Mouse (Mus musculus) adrenal gland, adult 2 months (tissue): Measurements from ENCODE around the gene Nlrc5. TPM values are rescaled to one million over a fixed set of nuclear protein-coding genes. Genes with fewer than 3 reads are reported as not detected.
"Not testable (repeated sequence)": the region's sequence is repeated elsewhere in the genome, so short reads cannot be mapped to it uniquely, and the experiment has no call there.

Source experiments
- DNase-seq: peaks from one replicate; pipeline ENCODE4 v3.0.0; 2021
- polyA plus RNA-seq: library from polyadenylated mRNA; depleted of rRNA; stranded (reverse); fragments of >200 nt; gene quantifications from 2 replicates; pipeline ENCODE4 v1.2.3, GENCODE M21; 2012
- total RNA-seq, 2 experiments: library from RNA; stranded (reverse); gene quantifications; 2 replicates each; pipeline ENCODE4 v1.2.3; 2021

Nlrc5 gene
- total and polyA plus RNA-seq, 3 experiments = 5.2 to 7.9 (median 7.5) TPM

DNA sequence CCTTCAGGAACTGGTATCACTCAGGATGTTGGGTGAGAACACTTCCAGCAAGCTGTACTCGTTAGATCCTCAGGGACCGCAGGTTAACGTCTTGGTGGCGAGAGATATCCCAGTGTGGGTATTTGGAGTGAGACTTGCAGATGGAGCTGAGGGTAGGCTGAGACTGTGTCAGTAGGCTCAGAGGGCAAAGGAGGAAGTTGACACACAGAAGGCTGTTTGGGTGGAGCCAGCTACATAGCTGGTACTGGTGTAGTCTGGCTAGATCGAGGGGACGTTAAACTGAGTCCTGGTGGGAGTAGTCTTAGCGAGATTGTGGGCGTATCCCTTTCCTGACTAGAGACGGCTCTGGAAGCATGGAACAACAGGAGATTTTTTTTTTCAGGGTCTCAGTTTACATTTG lies 16.1 kb upstream of the Nlrc5 start:
- no peak for DNase-seq

DNA sequence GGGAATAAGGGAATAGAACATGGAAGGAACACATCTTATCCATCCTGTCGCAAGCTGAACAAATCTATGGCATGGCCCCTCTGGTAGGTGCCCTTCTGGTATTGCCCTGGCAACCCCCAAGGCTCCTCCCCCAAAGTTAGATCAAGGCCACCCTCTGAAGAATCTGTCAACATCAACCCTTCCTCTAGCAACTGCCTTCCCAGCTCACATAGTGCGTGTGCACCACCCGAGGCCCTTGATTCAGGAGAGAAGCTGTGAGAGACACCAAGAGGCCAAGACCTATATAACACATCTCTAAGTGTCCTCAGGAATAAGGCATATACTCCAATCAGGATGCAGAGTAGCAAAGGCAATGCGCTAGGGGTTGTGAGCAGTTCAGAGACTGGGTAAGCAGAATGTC lies 11.9 kb upstream of the Nlrc5 start:
- DNase-seq = no peak

DNA sequence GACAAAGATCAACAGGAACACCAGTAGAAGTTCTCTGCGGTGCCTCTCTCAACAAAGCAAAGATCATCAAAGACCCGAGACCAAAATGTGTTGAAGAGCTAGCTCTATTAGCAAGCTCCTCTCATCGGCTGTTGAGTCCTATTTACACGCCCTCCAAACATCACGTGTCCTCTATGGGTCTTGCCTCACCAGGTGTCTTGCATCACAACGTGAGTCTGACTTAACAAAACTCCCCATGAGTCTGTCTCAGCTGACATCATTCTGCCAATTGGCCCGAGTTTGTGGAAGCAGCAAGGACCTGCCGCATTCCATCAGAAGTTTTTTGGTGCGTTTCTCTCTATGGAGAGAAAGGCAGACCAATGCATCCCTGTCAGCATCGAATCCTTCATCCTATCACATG lies 6.2 kb upstream of the Nlrc5 start:
- DNase-seq = peak; percentile 21

DNA sequence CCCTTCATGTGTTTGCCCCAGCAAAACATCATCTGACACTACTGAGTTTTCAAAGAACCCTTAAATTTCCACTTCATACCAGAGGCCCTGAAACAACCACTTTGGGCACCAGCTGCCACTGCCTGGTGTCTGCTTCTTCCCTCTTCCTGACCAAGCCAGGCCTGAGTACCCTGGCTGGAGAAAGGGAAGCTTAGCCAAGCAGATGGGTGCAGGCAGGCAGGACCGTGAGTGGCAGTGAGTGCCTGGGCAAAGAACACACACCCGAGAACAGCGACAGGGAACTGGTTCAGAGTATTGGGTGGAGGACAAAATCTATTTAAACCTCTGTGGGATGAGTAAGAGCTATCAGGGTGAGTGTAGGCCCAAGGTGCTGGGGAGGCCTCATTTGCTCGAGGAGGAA lies 5.7 kb upstream of the Nlrc5 start:
- no peak for DNase-seq

DNA sequence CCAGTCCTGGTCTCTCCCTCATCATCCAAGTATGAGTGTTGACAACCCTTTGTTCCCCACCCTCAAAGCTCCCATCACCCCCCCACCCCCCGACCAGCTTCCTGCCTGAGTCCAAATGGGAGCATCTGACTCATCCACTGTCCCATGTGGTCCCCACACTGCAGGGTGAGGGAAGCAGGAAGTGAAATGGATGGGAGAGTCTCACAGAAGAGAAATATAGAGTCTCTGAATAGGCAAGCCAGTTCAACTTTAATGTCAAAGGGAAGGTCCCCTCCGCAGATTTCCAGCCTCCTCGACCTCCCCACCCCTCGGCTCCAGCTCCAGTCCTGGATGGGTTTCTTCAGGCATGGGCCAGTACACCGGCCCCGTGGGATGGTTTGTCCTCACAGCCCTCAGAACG lies 4.8 kb upstream of the Nlrc5 start:
- no peak for DNase-seq

DNA sequence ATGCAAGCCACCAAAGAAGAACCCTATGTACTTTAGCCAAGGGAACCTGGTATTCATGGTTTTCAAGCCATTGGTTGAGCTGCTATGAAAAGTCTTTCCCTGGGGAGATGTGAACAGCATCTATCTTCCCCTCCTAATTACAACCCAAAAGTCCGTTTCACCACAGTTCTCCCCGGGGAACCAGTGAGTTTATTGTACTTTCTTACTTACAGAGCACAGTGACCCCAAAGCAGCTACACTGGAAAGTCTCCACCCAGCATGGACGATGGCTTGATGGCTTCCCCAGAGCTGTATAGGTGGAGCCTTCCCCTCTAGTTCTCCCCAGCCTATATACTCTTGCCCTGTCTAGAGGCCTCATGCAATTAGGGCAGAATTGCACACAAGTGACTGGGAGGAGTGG lies 1.9 kb upstream of the Nlrc5 start:
- no peak for DNase-seq

DNA sequence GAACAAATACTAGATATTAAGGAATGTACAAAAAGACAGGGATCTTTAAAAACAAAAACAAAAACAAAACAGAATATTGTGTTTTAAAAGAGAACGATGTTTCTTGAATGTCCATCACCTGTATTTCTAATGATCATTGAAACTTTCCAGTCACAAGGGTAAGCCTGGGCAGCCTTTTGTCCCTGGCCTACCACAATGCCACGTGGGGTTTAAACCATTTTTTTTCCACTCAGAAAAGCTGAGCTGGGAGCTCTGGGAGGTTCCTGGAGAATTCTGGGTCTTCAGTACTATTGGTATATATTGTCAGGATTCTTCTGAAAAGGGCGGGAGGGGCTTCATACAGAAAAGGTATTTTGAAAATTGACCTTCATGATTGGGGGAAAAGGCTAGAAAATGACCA lies 802 bp downstream of the Nlrc5 start:
- DNase-seq = no peak

DNA sequence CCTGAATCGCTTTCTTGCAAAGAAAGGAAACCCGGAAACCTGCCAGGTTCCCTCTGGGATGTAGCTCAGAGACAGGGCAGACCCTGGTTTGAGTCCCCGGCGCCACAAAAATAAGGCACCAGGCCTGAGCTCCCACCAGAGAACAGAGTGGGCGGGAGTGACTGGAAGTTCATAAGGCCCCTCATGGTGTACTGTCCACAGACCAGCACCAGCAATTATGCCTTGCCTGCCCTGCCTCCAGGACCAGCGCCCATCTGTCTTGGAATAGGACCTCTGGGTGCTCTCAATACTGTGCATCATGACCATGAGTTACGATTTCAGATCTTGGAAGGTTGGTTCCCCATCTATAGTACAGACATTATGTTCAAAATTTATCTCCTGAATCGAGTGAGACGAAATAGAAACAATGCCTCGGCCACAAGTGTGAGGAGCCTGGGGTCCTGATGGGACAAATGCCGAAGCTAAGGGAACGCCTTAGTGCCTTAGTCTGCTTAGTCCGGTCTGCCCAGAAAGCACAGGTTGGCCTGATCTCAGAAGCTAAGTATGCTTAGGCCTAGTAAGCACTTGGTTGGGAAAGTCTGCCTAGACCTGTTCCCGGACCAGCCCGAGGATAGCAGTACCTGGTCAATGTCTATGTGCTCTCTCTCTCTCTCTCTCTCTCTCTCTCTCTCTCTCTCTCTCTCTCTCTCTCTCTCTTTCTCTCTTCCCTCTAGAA lies 1.4 kb downstream of the Nlrc5 start:
- DNase-seq = no peak

DNA sequence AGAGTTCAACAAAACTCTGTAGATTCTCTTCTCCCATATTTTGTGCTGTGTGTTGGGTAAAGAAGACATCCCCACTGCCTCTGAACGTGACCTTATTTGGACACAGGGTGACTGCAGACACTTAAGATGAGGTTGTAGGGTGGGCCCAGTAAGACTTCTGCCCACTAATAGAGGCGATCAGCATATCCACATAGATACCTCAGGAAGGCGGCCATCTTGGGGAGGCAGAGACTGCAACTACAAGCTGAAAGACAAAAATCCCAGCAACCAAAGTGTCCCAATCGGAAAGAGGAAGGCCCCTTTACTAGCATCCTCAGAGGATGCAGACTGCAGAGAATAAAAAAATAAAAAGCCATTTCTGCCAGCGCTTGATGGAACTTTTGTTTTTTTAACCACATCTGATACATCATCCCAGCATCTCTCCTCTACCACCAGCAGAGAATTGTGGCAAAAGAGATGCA lies 2.0 kb downstream of the Nlrc5 start:
- DNase-seq = no peak

DNA sequence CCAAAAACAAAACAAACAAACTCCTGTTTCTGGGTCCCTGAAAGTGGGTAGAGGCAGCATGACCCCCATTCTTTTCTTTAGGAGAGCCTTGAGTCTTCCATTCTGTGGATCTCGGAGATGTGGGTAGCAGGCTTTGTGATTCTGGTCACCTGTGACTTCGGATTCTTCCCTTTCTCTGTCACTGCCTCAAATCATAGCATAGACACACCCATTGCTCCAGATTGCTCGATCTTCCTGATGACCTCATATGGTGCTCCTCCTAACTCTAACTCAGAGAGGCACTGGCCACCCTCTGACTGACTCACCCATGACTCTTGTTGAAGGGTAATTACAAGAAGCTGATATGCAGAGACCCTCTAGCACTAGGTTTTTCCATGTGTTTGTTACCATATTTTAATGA lies 2.7 kb downstream of the Nlrc5 start:
- DNase-seq = no peak

DNA sequence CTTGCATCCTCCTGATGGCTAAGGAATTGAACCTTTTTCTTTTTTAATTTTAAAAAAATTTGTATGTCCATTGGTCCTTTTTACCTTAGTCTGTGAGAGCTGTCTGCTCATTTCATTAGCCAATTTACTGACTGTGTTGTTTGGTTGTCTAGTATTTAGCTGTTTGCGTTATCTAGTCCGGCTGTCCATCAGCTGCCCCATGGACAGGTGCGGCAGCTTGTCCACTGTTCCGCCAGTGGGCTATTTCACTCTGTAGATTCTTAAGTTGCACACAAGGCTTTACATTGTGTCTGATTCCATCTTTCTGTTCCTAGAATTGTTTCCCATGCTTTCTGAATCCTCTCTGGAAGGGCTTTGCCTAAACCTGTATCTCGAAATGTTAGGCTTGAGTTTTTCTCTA lies 4.5 kb downstream of the Nlrc5 start:
- no peak for DNase-seq

DNA sequence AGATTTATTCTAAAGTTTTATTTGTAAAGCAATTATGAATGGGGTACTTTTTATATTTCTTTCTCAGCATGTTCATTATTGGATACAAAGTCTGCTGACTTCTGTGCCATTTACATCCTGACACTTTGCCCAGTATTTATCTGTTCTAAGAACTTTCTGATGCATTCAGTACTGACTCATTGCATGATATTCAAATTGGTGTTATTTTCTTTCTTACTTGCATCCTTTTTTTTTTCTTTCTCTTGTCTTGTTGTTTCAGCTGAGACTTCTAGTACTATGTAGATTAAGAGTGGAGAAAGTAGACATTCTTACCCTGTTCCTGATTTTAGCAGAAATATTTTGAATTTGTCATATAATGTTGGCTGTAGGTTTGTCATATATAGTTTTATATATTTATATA lies 5.5 kb downstream of the Nlrc5 start:
- no peak for DNase-seq

DNA sequence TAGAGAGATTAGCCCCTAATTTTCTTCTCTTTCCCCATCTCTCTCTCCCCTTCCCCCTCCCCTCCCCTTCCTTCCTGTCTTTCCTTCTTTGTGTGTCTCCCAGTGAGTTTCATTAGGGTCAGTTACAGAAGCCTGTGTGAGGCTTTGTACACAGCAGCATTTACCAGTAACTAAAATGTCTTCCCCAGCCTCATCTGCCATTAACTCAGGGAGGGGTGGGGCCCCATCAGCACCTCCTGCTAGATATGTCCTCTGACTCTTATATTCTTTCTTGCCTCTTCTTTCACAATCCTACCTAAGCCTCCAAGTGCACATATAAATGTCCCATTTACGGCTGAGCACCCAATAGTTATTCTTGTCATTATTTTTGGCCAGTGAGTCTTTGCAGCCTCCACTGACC lies 6.2 kb downstream of the Nlrc5 start:
- DNase-seq = no peak

DNA sequence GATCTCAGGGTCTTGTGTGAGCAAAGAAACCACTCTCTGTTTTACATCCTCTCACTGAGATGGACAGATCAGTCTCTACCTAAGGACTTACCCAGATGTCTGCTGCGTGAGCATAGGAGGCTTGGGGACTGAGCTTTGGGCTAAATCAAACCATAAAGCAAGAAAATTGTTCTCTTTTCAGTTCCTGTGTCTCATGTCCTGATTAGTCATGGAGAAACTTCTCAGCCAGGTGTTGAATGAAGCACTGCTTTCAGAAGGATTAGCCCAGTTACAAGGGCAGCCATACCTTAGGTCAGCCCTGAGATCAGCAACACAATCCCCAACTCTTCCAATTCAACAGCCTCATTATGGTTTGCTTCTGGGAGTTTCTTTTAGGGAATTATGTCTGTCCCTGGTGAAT lies 7.5 kb downstream of the Nlrc5 start:
- DNase-seq = no peak

DNA sequence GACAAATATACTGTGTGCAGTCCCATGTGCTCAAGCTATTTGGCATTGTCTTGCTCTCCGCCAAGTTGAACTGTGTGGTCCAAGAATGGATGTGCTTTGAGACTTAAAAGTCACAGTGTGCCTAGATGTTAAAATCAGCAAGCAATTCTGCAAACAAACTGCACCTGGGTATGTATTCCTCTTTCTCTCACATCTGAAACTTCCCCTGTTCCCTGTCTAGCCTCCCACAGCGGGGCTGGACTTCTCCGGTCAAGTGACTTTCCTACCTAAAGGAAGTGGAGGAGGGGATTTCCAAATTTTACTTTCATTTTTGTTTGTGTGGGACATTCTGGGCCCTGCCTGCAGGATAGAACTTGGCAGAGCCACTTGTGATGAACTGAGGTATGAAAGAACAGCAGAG lies 9.0 kb downstream of the Nlrc5 start:
- DNase-seq = no peak

DNA sequence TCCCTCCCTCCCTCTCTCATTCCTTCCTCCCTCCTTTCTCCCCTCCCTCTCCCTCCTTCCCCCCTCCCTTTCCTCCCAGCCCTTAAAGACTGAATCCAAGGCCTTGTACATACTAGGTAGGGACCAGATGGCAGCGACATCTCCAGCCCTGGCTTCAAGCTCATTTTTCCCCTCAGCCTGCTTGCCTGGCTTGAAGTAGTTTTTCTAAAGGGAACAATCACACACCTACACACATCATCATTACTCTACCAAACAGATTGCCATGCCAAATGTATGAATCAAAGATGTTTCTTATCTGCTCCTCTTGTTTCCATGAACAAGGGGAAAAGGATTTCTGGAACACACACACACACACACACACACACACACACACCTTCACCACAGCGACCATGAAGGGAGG lies 10.3 kb downstream of the Nlrc5 start:
- no peak for DNase-seq

DNA sequence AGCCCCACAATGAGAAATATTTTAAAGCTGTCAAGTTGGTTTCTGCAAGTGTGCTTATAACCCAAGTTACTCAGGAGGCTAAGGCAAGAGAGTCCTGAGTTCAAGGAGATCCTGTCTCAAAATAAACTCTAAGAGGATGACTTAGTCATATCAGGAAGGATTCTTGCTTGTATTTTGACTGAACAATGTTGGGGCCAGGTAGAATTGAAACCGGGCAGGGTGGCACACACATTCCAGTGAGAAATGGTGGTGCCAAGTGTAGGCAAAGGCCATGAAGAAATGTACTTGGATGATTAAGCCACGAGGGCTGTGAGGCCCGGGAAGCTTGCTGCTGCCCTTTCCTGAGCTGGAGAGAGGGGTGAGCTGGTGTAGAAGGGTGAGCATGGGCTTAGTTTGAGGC lies 13.0 kb downstream of the Nlrc5 start:
- no peak for DNase-seq

DNA sequence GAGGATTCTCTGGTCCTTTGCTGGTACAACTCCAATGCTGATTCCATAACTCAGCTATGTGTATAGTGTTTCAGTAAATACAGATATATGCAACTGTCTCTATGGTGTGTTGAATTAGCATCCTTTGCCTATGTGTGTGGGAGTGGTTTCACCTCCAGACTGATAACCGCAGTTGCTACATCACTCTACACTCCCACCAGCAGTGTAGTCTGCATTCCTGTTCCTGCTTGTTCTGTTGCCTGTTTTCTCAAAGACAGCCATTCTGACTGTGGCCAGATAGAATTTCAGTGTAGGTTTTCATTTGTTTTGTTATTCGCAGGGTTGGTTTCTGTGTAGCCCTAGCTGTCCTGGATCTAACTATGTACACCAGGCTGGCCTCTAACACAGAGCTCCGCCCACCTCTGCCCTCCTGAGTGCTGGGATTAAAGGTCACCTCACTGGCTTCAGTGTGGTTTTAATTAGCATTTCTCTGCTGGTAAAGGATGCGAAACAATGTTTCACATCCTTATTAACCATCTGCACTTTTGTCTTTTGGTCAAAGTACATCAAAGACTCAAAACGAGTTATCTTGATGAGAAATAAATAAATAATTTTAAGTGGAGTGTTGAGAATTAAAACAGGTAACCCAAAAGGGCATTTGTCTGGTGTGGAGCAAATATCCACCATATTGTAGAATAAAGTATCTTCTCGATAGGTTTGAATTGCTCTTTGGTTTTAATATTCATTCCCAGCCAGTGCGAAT lies 13.6 kb downstream of the Nlrc5 start:
- no peak for DNase-seq

DNA sequence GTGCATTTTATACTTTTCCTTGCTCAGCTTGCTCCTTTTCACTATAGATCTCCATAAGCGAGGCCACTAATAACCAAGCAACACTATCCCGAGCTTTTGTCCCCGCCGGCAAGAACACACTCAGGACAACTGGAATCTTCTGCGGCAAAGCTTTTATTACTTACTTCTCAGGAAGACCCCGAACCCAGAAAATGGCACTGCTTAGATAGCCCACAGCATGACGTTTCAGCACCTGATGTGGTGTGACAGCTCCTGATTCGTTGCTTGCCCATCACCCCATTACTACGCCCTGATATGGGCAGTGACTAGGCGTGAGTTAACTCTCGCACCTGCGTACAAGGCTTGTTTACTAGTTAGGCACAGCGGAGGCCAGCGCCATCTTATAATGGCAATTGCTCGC lies 18.8 kb downstream of the Nlrc5 start:
- not testable (repeated sequence) for DNase-seq

DNA sequence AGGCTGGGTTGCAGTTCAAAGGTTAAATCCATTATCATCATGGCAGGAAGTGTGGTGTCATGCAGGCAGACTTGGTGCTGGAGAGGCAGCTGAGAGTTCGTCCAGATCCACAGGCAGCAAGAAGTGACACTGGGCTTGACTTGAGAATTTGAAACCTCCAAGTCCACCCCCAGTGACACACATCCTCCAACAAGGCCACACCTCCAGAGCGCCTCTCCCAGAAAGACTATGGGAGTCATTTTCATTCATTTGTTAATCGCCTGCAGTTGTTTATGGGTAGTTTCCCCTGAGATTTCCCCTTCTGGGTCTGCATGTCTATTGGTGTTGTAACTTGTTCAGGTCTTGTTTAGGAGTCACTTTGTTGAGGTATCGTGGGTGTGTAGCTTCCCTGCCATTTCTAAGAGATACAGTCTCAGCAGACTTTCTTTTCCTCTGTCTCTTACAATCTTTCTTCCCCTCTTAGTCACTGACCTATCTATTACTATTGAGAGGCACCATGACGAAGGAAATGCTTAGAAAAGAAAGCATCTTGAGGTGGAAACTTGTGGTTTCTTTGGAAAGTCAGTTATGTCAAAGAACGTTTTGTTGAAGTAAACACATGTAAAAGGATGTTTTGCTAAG lies 19.8 kb downstream of the Nlrc5 start:
- no peak for DNase-seq

DNA sequence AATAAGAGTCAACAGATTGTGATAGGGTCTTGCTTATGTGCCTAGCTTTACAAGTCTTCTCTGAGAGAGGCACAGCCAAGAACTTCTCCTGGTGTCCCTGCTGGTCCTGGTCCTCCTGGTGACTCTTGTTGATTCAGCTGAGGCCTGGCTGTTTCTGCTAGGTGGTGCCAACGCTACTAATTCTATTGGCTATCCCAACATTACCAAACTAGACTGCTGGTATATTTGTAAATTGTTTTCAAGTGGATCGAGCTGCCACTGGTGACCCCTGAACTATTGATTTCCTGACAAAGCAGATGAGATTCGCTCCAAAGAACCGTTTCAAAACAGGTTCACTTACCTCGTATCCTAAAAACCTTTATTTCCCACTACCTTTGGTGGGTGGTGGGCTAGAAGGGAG lies 20.7 kb downstream of the Nlrc5 start:
- no peak for DNase-seq

DNA sequence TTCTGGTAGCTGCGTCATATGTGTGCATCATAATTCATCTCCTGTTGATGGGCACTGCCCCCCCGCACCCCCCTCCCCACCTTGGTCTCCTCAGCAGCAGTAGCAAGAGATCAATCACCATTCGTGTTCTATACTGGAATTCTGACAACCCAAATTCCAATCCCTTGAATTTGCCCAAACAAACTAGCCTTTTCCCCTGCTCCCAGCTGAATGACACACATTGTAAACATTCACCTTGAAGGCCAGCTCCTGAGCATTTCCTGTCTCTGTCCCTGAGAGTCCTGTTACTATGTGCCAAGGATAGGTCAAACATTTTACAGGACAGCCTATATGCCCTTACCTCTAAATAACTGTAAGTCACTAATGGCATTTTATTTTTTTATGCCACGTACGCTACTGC lies 21.9 kb downstream of the Nlrc5 start:
- no peak for DNase-seq

DNA sequence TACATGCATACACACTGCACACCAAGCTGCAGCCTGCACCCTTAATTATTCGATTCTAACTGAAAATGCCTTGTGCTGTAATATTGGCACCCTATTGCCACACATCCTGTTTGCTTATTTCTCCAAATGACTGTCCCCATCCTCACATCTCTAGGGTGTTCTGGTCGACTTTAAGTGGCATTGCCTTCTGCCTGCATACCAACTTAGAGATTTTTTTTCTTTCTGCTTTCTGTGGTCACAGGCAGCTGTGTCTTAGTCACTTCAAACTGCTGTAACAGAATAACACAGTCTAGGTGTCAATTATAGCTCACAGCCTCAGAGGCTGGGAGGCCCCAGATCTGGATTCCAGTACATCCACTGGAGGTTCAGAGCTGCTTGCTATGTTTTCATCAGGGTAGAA lies 24.4 kb downstream of the Nlrc5 start:
- DNase-seq = no peak

DNA sequence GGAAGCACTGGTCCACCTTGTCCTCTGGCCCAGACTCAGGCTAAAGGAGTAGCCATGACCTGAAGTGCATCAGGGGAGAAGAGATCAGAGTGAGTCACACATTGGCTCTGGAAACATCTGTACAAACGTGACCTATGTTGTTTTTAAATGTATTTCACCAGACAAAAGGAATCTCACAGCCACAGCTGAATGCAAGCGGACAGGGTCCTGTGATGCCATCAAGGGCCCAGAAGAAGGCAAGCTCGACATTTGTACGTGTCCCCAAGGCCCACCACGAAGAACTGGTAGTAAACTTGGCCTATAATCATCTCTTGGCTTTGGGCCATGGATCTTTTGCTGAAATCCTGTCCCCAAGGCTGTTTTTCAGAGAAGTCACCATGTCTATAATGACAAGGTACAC lies 35.5 kb downstream of the Nlrc5 start:
- DNase-seq = peak; percentile 25
